Mouse (Mus musculus) lung, postnatal 36 days (tissue): ENCODE data around the gene Maml2.

Source experiments
- DNase-seq: peaks from one replicate; pipeline ENCODE4 v3.0.0; 2022; ENCODE audit warnings: mixed read lengths

Maml2 gene

GRCm38 (mm10) chr9:13581184-13581583 is 283.4 kb downstream of the Maml2 start:
- no peak for DNase-seq

GRCm38 (mm10) chr9:13583952-13584351 is 286.2 kb downstream of the Maml2 start:
- DNase-seq: no peak

- DNase-seq: no peak
Observed at GRCm38 (mm10) chr9:13584435-13584834, 286.7 kb downstream of the Maml2 start.

- peak; percentile 73 for DNase-seq
Observed at GRCm38 (mm10) chr9:13587085-13587933, 289.6 kb downstream of the Maml2 start.

- no peak for DNase-seq
Observed at GRCm38 (mm10) chr9:13588786-13589185, 291.0 kb downstream of the Maml2 start.

- DNase-seq: peak; percentile 65
Observed at GRCm38 (mm10) chr9:13592701-13593100, 294.9 kb downstream of the Maml2 start.

- no peak for DNase-seq
Observed at GRCm38 (mm10) chr9:13597736-13598135, 300.0 kb downstream of the Maml2 start.

- no peak for DNase-seq
Observed at GRCm38 (mm10) chr9:13598596-13599333, 301.0 kb downstream of the Maml2 start.

- DNase-seq: no peak
Observed at GRCm38 (mm10) chr9:13599334-13599614, 301.5 kb downstream of the Maml2 start.

- no peak for DNase-seq
Observed at GRCm38 (mm10) chr9:13599800-13600199, 302.0 kb downstream of the Maml2 start.

- no peak for DNase-seq
Observed at GRCm38 (mm10) chr9:13601729-13602128, 304.0 kb downstream of the Maml2 start.

GRCm38 (mm10) chr9:13603533-13604143 is 305.9 kb downstream of the Maml2 start:
- no peak for DNase-seq

GRCm38 (mm10) chr9:13607609-13608185 is 309.9 kb downstream of the Maml2 start:
- DNase-seq: no peak

- DNase-seq: no peak
Observed at GRCm38 (mm10) chr9:13608532-13609071, 310.8 kb downstream of the Maml2 start.

- no peak for DNase-seq
Observed at GRCm38 (mm10) chr9:13611561-13611960, 313.8 kb downstream of the Maml2 start.

- no peak for DNase-seq
Observed at GRCm38 (mm10) chr9:13612371-13612770, 314.6 kb downstream of the Maml2 start.

GRCm38 (mm10) chr9:13613325-13614268 is 315.8 kb downstream of the Maml2 start:
- DNase-seq: peak; percentile 35

GRCm38 (mm10) chr9:13616383-13617009 is 318.7 kb downstream of the Maml2 start:
- DNase-seq: no peak

GRCm38 (mm10) chr9:13620794-13621193 is 323.0 kb downstream of the Maml2 start:
- no peak for DNase-seq

- no peak for DNase-seq
Observed at GRCm38 (mm10) chr9:13621941-13622340, 324.2 kb downstream of the Maml2 start.

GRCm38 (mm10) chr9:13622426-13622825 is 324.7 kb downstream of the Maml2 start:
- no peak for DNase-seq
